Mouse (Mus musculus) ES-E14 (cell line): Measurements from ENCODE around the gene Mtfr1l. TPM values are rescaled to one million over a fixed set of nuclear protein-coding genes. Genes with fewer than 3 reads are reported as not detected.

Source experiments
- DNase-seq: peaks from one replicate; pipeline ENCODE4 v3.0.0-alpha.2; 2013; ENCODE audit warnings: low read depth, low spot score
- H3K27ac ChIP-seq: 2 replicates; pipeline ENCODE4 v1.5.1; 2012; ENCODE audit warnings: low read depth, mild to moderate bottlenecking, low read length, moderate library complexity, mixed read lengths; ENCODE audit not compliant: poor library complexity, insufficient read depth, severe bottlenecking
- H3K36me3 ChIP-seq: 2 replicates; pipeline ENCODE4 v1.6.1; 2012; ENCODE audit warnings: mild to moderate bottlenecking, low read length, moderate library complexity, mixed read lengths; ENCODE audit not compliant: control insufficient read depth, poor library complexity, insufficient read depth, severe bottlenecking
- H3K4me1 ChIP-seq, 2 experiments: fragments of 150-350 bp in 1 of 2; sonication (generic) in 1 of 2; 2 replicates each; pipeline ENCODE4 v1.6.1; 2012; ENCODE audit warnings: low read length in 2 of 2, mild to moderate bottlenecking in 1 of 2, mixed read lengths in 1 of 2; ENCODE audit not compliant: control insufficient read depth in 2 of 2, insufficient read depth in 2 of 2, poor library complexity in 1 of 2
- H3K4me3 ChIP-seq, 2 experiments: fragments of 150-350 bp in 1 of 2; sonication (generic) in 1 of 2; 2 replicates each; pipeline ENCODE4 v1.5.1; 2012; ENCODE audit warnings: low read length in 2 of 2, low read depth in 1 of 2, mild to moderate bottlenecking in 1 of 2, mixed read lengths in 1 of 2; ENCODE audit not compliant: insufficient read depth in 1 of 2, poor library complexity in 1 of 2, severe bottlenecking in 1 of 2
- H3K9ac ChIP-seq: 2 replicates; pipeline ENCODE4 v1.6.1; 2012; ENCODE audit warnings: low read depth, mild to moderate bottlenecking, low read length, mixed read lengths; ENCODE audit not compliant: poor library complexity, insufficient read depth, severe bottlenecking
- H3K9me3 ChIP-seq: fragments of 150-350 bp; sonication (generic); 2 replicates; pipeline ENCODE4 v1.6.1; 2012; ENCODE audit warnings: low read depth, mild to moderate bottlenecking, low read length; ENCODE audit not compliant: control insufficient read depth, insufficient read depth
- CHD2 ChIP-seq: IDR thresholded peaks from 2 replicates; pipeline ENCODE4 v1.6.1; 2014; ENCODE audit warnings: mild to moderate bottlenecking, low read depth, low read length, inconsistent platforms
- HCFC1 ChIP-seq: IDR thresholded peaks from 2 replicates; pipeline ENCODE4 v1.6.1; 2012; ENCODE audit warnings: low read length, inconsistent platforms, borderline replicate concordance; ENCODE audit not compliant: insufficient read depth
- MAFK ChIP-seq: IDR thresholded peaks from 2 replicates; pipeline ENCODE4 v1.6.1; 2014; ENCODE audit warnings: mild to moderate bottlenecking, low read depth, low read length, inconsistent platforms; ENCODE audit not compliant: insufficient read depth
- ZC3H11A ChIP-seq: IDR thresholded peaks from 2 replicates; pipeline ENCODE4 v1.6.1; 2012; ENCODE audit warnings: low read depth, mild to moderate bottlenecking, inconsistent platforms, low read length, borderline replicate concordance
- ZNF384 ChIP-seq: IDR thresholded peaks from 2 replicates; pipeline ENCODE4 v1.6.1; 2012; ENCODE audit warnings: low read depth, low read length, inconsistent platforms
- in situ Hi-C, 2 experiments: fragments of 600-800 bp; cut with MboI; formaldehyde crosslinking; loops; one replicate each; pipeline ENCODE4 v1.15.1; 2025; ENCODE audit warnings: low sequenced_read_pairs in 2 of 2, inconsistent platforms in 1 of 2; ENCODE audit not compliant: unreplicated experiment in 2 of 2
- total RNA-seq: library from RNA; depleted of rRNA; stranded (reverse); fragments of 300-350 nt; gene quantifications from 2 replicates; pipeline ENCODE4 v1.2.3, GENCODE M21; 2012; rRNA removed

The Mtfr1l gene
- total RNA-seq, 1 experiment: 43.7 TPM

- no peak for DNase-seq
- in situ Hi-C loops: loop anchor here in 1 of 2 experiments (5.0 kb wide), 1 partner anchor 73 kb away; no protein-coding TSS in a partner anchor
- Histone ChIP-seq H3K36me3 (peaks cover 6% of the 10 kb centered on the region; the same call in 1 of the 2 replicates), H3K4me1 (peaks cover 0 to 9% of the 10 kb centered on the region in 2 experiments; a peak in 1 of 4 replicates), H3K9me3 (no peaks in the 10 kb centered on the region), H3K4me3 (no peak overlapping the region), H3K9ac (no peak overlapping the region), H3K27ac (no peak overlapping the region)
- TF ChIP-seq CHD2 (no peak), MAFK (no peak), ZNF384 (no peak), HCFC1 (no peak), ZC3H11A (no peak)
Observed at GRCm38 (mm10) chr4:134479839-134480238, 55.3 kb downstream of the Mtfr1l start.

- Histone ChIP-seq H3K4me1 (peaks cover 0 to 14% of the 10 kb centered on the region in 2 experiments; a peak in 3 of 4 replicates), H3K9me3 (no peaks in the 10 kb centered on the region), H3K27ac (no peak overlapping the region), H3K36me3 (peaks cover 19% of the 10 kb centered on the region), H3K4me3 (no peak overlapping the region), H3K9ac (no peak overlapping the region)
- TF ChIP-seq HCFC1 (peak; percentile 66; the same call in 1 of the 2 replicates), ZNF384 (peak; percentile 57; the same call in 1 of the 2 replicates), ZC3H11A (peak; percentile 94; the same call in 1 of the 2 replicates), CHD2 (no peak)
- DNase-seq: peak; percentile 78
- in situ Hi-C loops: loop anchor here in 1 of 2 experiments (5.0 kb wide), 1 partner anchor 71 kb away; no protein-coding TSS in a partner anchor
Observed at GRCm38 (mm10) chr4:134478031-134478430, 57.2 kb downstream of the Mtfr1l start.

DNA sequence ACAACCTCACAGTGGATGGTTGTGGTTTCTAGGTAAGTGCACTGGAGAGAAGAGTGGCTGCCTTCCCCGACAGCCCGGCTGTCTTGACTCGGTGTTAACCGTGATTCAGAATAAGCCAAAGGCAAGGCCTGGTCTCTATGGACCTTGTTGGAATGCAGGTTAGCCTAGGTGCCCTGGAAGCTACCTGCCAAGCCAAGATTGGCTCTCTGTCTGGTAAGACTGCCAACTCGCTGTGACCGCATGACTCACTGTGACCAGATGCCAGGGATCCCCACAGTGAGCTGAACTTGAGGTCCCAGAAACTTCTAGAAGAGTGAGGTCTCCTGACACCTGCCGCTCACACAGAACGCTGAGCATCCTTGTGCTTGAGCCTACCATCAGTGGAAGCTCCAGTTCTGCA, 58.3 kb downstream of the Mtfr1l start:
- Histone ChIP-seq H3K4me3 (no peak overlapping the region), H3K9me3 (no peaks in the 10 kb centered on the region), H3K27ac (no peak overlapping the region), H3K9ac (no peak overlapping the region), H3K36me3 (peaks cover 24% of the 10 kb centered on the region), H3K4me1 (peaks cover 0 to 15% of the 10 kb centered on the region in 2 experiments; a peak in 3 of 4 replicates)
- in situ Hi-C loops: loop anchor here in 1 of 2 experiments (5.0 kb wide), 1 partner anchor 70 kb away; no protein-coding TSS in a partner anchor
- DNase-seq: no peak
- no peak for TF ChIP-seq MAFK
- no peak for TF ChIP-seq ZNF384
- no peak for TF ChIP-seq CHD2
- TF ChIP-seq ZC3H11A: no peak
- TF ChIP-seq HCFC1: no peak

Other genes with a start within 250 kb of the Mtfr1l start
- 12.6 and 13.2 TPM in 2 replicates for gene Pdik1l, start 247.5 kb downstream of the Mtfr1l start, total RNA-seq
- 3.5 and 4.3 TPM in 2 replicates for gene Trim63, start 220.3 kb downstream of the Mtfr1l start, total RNA-seq
- gene Slc30a2, start 192.2 kb downstream of the Mtfr1l start, total RNA-seq: 23.5 and 24.3 TPM in 2 replicates
- 4.2 and 7.3 TPM in 2 replicates for gene Extl1, start 151.5 kb downstream of the Mtfr1l start, total RNA-seq
- 15.8 and 18.4 TPM in 2 replicates for gene Pafah2, start 139.1 kb downstream of the Mtfr1l start, total RNA-seq
- gene Stmn1, start 67.1 kb downstream of the Mtfr1l start, total RNA-seq: 322 and 361 TPM in 2 replicates
- 4.8 and 6.9 TPM in 2 replicates for gene Paqr7, start 38.7 kb downstream of the Mtfr1l start, total RNA-seq
- 13.7 and 18.3 TPM in 2 replicates for gene Aunip, start 24.4 kb downstream of the Mtfr1l start, total RNA-seq
- 5.1 and 8.3 TPM in 2 replicates for gene Selenon, start 16.8 kb upstream of the Mtfr1l start, total RNA-seq
- 5.9 and 6.1 TPM in 2 replicates for gene Man1c1, start 168.9 kb upstream of the Mtfr1l start, total RNA-seq
- 15.0 and 16.6 TPM in 2 replicates for gene Ldlrap1, start 232.6 kb upstream of the Mtfr1l start, total RNA-seq